Mouse (Mus musculus): ENCODE data around the gene 1700061G19Rik. TPM values are rescaled to one million over a fixed set of nuclear protein-coding genes. Genes with fewer than 3 reads are reported as not detected.
"Not testable (repeated sequence)": the region's sequence is repeated elsewhere in the genome, so short reads cannot be mapped to it uniquely, and the experiment has no call there.

1700061G19Rik gene
- total and polyA plus RNA-seq, 3 experiments = 0.27 to 0.68 TPM; not detected in 1

DNA sequence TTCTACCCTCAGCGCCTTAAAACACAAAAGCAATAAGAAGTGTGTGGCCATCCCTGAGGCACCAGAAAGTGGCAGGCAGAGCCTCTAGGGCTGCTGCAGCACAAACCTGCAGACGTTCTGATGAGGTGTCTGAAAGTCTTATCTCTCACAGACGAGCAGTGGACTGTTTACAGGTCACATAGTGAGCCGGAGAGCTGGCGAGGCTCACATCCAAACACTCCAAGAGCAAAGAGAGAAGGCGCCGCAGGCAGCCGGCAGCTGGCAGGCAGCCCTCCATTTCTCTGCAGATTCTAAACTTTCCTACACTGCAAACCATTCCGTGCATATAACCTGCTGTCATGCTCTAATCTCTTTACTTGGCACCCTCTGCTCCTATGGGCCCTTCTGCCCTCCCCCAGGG lies 32.6 kb downstream of the 1700061G19Rik start:
- Histone ChIP-seq H3K4me1 (ENCODE audit: control insufficient read depth in 1 of 2, insufficient read depth in 2 of 2, low read length in 2 of 2) (no peaks in the 10 kb centered on the region), H3K9me3 (replicated peaks; ENCODE audit: insufficient read depth, low read length) (no peaks in the 10 kb centered on the region), H3K36me3 (ENCODE audit: control insufficient read depth in 1 of 2, insufficient read depth in 2 of 2, low read length in 2 of 2) (peaks cover 0 to 4% of the 10 kb centered on the region in 2 experiments; a peak in 2 of 4 replicates), H3K27ac (ENCODE audit: control insufficient read depth, low read depth, low read length) (no peak overlapping the region), H3K27me3 (ENCODE audit: control insufficient read depth in 1 of 2, insufficient read depth in 2 of 2, low read length in 2 of 2) (no peaks in the 10 kb centered on the region), H3K79me2 (ENCODE audit: control insufficient read depth, insufficient read depth, low read length, poor library complexity) (no peaks in the 10 kb centered on the region), H3K4me3 (ENCODE audit: control insufficient read depth in 1 of 2, insufficient read depth in 1 of 2, low read depth in 2 of 2, low read length in 2 of 2) (no peak overlapping the region), H3K9ac (ENCODE audit: control insufficient read depth, low read depth, low read length, poor library complexity, severe bottlenecking) (no peak overlapping the region)
- TF ChIP-seq TCF12 (IDR thresholded peaks at IDR 0.05; ENCODE audit: low read depth, low read length) = no peak
- no peak for TF ChIP-seq USF1 (IDR thresholded peaks at IDR 0.05; ENCODE audit: low read depth, low read length)
- no peak for TF ChIP-seq CTCF (IDR thresholded peaks at IDR 0.05 in 2 of 3, conservative IDR thresholded peaks at IDR 0.05 in 1 of 3; ENCODE audit: control insufficient read depth in 1 of 3, insufficient read depth in 1 of 3, low read depth in 2 of 3, low read length in 3 of 3, poor library complexity in 1 of 3, severe bottlenecking in 1 of 3)
- no peak for TF ChIP-seq POLR2A (IDR thresholded peaks at IDR 0.05; ENCODE audit: control insufficient read depth in 1 of 2, insufficient read depth in 1 of 2, low read depth in 1 of 2, low read length in 2 of 2, poor library complexity in 1 of 2)
- TF ChIP-seq MAX (IDR thresholded peaks at IDR 0.05; ENCODE audit: low read length) = no peak
- no peak for TF ChIP-seq MAFK (IDR thresholded peaks at IDR 0.05; ENCODE audit: borderline replicate concordance, low read depth, low read length)
- TF ChIP-seq KAT2A (conservative IDR thresholded peaks at IDR 0.05; ENCODE audit: low read depth, low read length) = no peak
- no peak for TF ChIP-seq EP300 (IDR thresholded peaks at IDR 0.05; ENCODE audit: low read depth in 1 of 2, low read length in 2 of 2)
- TF ChIP-seq ZNF384 (IDR thresholded peaks at IDR 0.05; ENCODE audit: low read depth, low read length) = no peak
- TF ChIP-seq POLR2AphosphoS2 (IDR thresholded peaks at IDR 0.05; ENCODE audit: low read length) = no peak
- TF ChIP-seq MYC (IDR thresholded peaks at IDR 0.05; ENCODE audit: low read depth, low read length) = no peak
- TF ChIP-seq SIN3A (IDR thresholded peaks at IDR 0.05; ENCODE audit: low read length) = no peak
- TF ChIP-seq TBP (IDR thresholded peaks at IDR 0.05; ENCODE audit: low read depth, low read length) = no peak
- no peak for TF ChIP-seq USF2 (IDR thresholded peaks at IDR 0.05; ENCODE audit: borderline replicate concordance in 1 of 2, insufficient read depth in 1 of 2, low read depth in 1 of 2, low read length in 2 of 2)
- no peak for TF ChIP-seq ELF1 (IDR thresholded peaks at IDR 0.05; ENCODE audit: low read depth, low read length)
- no peak for TF ChIP-seq ZMIZ1 (IDR thresholded peaks at IDR 0.05; ENCODE audit: low read depth, low read length)
- no peak for TF ChIP-seq ETS1 (IDR thresholded peaks at IDR 0.05; ENCODE audit: low read depth, low read length)
- no peak for TF ChIP-seq NRF1 (IDR thresholded peaks at IDR 0.05; ENCODE audit: insufficient read depth, low read depth, low read length, poor library complexity, severe bottlenecking)
- TF ChIP-seq HCFC1 (IDR thresholded peaks at IDR 0.05; ENCODE audit: low read depth, low read length) = no peak
- DNase-seq (ENCODE audit: low read depth, low spot score) = no peak

DNA sequence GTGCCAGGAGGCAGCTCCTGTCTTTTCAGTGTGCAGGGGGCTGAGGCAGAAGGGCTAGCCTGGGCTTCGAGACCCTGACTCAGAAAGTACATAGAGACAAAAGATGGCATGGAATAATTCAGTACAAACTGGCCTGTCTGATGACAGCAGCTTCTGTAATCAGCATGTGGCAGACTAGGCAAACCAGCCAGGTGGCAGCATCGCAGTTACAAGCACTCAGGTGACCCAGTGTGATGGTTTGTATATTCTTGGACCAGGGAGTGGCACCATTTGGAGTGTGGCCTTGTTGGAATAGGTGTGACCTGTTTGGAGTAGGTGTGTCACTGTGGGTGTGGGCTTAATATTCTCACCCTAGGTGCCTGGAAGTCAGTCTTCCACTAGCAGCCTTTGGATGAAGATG lies 34.5 kb downstream of the 1700061G19Rik start:
- H3K27ac ChIP-seq (ENCODE audit: control insufficient read depth, low read depth, low read length); H3K27me3 ChIP-seq (ENCODE audit: control insufficient read depth in 1 of 2, insufficient read depth in 2 of 2, low read length in 2 of 2); H3K4me1 ChIP-seq (ENCODE audit: control insufficient read depth in 1 of 2, insufficient read depth in 2 of 2, low read length in 2 of 2); H3K36me3 ChIP-seq (ENCODE audit: control insufficient read depth in 1 of 2, insufficient read depth in 2 of 2, low read length in 2 of 2); H3K4me3 ChIP-seq (ENCODE audit: control insufficient read depth in 1 of 2, insufficient read depth in 1 of 2, low read depth in 2 of 2, low read length in 2 of 2); H3K9me3 ChIP-seq (replicated peaks; ENCODE audit: insufficient read depth, low read length); H3K9ac ChIP-seq (ENCODE audit: control insufficient read depth, low read depth, low read length, poor library complexity, severe bottlenecking); H3K79me2 ChIP-seq (ENCODE audit: control insufficient read depth, insufficient read depth, low read length, poor library complexity); DNase-seq (ENCODE audit: low read depth, low spot score): not testable (repeated sequence)

Data from MEL (cell line).